Mouse (Mus musculus): ENCODE data around the gene Ankrd65.

- TF ChIP-seq GATA1 (IDR thresholded peaks at IDR 0.05; ENCODE audit: low read depth, low read length): no peak
- TF ChIP-seq MYB (IDR thresholded peaks at IDR 0.05; ENCODE audit: low read depth, low read length): no peak
- TF ChIP-seq USF2 (IDR thresholded peaks at IDR 0.05; ENCODE audit: borderline replicate concordance in 1 of 2, insufficient read depth in 1 of 2, low read depth in 1 of 2, low read length in 2 of 2): no peak
- TF ChIP-seq ZKSCAN1 (IDR thresholded peaks at IDR 0.05; ENCODE audit: low read depth, low read length): no peak
Measured at GRCm38 (mm10) chr4:155761356-155762099, 28.7 kb upstream of the Ankrd65 start.

Measured in MEL (cell line).